Mouse (Mus musculus) limb, embryonic 12.5 days (tissue): Measurements from ENCODE around the gene Zfyve28. TPM values are rescaled to one million over a fixed set of nuclear protein-coding genes. Genes with fewer than 3 reads are reported as not detected.

Experiments
- ATAC-seq: fragments of 200-750 bp; cut with Nextera tagmentation; 2 replicates; pipeline ENCODE4 v1.8.0; 2017; ENCODE audit warnings: low read depth, moderate TSS enrichment; ENCODE audit not compliant: insufficient number of reproducible peaks, insufficient read depth, low FRiP score, low TSS enrichment
- H3K27ac ChIP-seq: fragments of 300-500 bp; sonication (generic); 2 replicates; pipeline ENCODE4 v1.5.1; 2016; ENCODE audit warnings: mild to moderate bottlenecking, moderate library complexity
- H3K27me3 ChIP-seq: fragments of 300-500 bp; sonication (generic); 2 replicates; pipeline ENCODE4 v1.6.1; 2016; ENCODE audit warnings: mild to moderate bottlenecking, moderate library complexity
- H3K36me3 ChIP-seq: fragments of 300-500 bp; sonication (generic); 2 replicates; pipeline ENCODE4 v1.6.1; 2016; ENCODE audit warnings: mild to moderate bottlenecking, moderate library complexity
- H3K4me1 ChIP-seq: fragments of 300-500 bp; sonication (generic); replicated peaks from 2 replicates; pipeline ENCODE4 v1.6.1; 2016
- H3K4me2 ChIP-seq: fragments of 300-500 bp; sonication (generic); 2 replicates; pipeline ENCODE4 v1.6.1; 2016; ENCODE audit warnings: mild to moderate bottlenecking, moderate library complexity
- H3K4me3 ChIP-seq: fragments of 300-500 bp; sonication (generic); replicated peaks from 2 replicates; pipeline ENCODE4 v1.5.1; 2016; ENCODE audit warnings: mild to moderate bottlenecking
- H3K9ac ChIP-seq: fragments of 300-500 bp; sonication (generic); replicated peaks from 2 replicates; pipeline ENCODE4 v1.6.1; 2016; ENCODE audit warnings: mild to moderate bottlenecking, moderate library complexity
- H3K9me3 ChIP-seq: fragments of 300-500 bp; sonication (generic); 2 replicates; pipeline ENCODE4 v1.6.1; 2016; ENCODE audit warnings: mild to moderate bottlenecking, moderate library complexity
- WGBS: fragments of 180-500 bp; shearing (Covaris S2); methylation state at CpG from one replicate; pipeline ENCODE4 v1.1.7; 2016; 5-methylcytosine and 5-hydroxymethylcytosine counted together
- polyA plus RNA-seq: library from polyadenylated mRNA; unstranded; fragments of >200 nt; fragmentation: Nextera tagmentation; extraction: Ambion mirVana; gene quantifications from 2 replicates; pipeline ENCODE4 v1.2.1, GENCODE M21; 2016

Zfyve28 gene
- polyA plus RNA-seq, 1 experiment from 2014 or later: 2.0 TPM

- Histone ChIP-seq H3K27ac (no peak overlapping the region), H3K9me3 (no peaks in the 10 kb centered on the region), H3K27me3 (no peaks in the 10 kb centered on the region), H3K36me3 (no peaks in the 10 kb centered on the region), H3K4me3 (no peak overlapping the region), H3K9ac (no peak overlapping the region), H3K4me2 (no peak overlapping the region), H3K4me1 (no peaks in the 10 kb centered on the region)
- ATAC-seq: no peak
- WGBS: 76% methylated on average over 2 of the region's 2 CpGs
Measured at GRCm38 (mm10) chr5:34319491-34320034, 31.3 kb upstream of the Zfyve28 start.

- Histone ChIP-seq H3K4me1 (no peaks in the 10 kb centered on the region), H3K4me2 (no peak overlapping the region), H3K9me3 (no peaks in the 10 kb centered on the region), H3K27ac (no peak overlapping the region), H3K36me3 (no peaks in the 10 kb centered on the region), H3K4me3 (no peak overlapping the region), H3K27me3 (0 out of 2 replicates have a peak, but pooled peaks cover 3% of the 10 kb centered on the region), H3K9ac (no peak overlapping the region)
- ATAC-seq: no peak
- 82% methylated on average over 3 of the region's 3 CpGs for WGBS
Measured at GRCm38 (mm10) chr5:34309016-34309415, 20.8 kb upstream of the Zfyve28 start.

- WGBS: 85% methylated on average over 7 of the region's 7 CpGs
- Histone ChIP-seq H3K9me3 (no peaks in the 10 kb centered on the region), H3K4me3 (no peak overlapping the region), H3K4me2 (no peak overlapping the region), H3K9ac (no peak overlapping the region), H3K36me3 (no peaks in the 10 kb centered on the region), H3K27ac (no peak overlapping the region), H3K4me1 (no peaks in the 10 kb centered on the region), H3K27me3 (0 out of 2 replicates have a peak, but pooled peaks cover 4% of the 10 kb centered on the region)
- no peak for ATAC-seq
Measured at GRCm38 (mm10) chr5:34302377-34302776, 14.1 kb upstream of the Zfyve28 start.

- Histone ChIP-seq H3K9me3 (no peaks in the 10 kb centered on the region), H3K9ac (no peak overlapping the region), H3K4me2 (no peak overlapping the region), H3K4me1 (no peaks in the 10 kb centered on the region), H3K27me3 (0 out of 2 replicates have a peak, but pooled peaks cover 4% of the 10 kb centered on the region), H3K36me3 (no peaks in the 10 kb centered on the region), H3K4me3 (no peak overlapping the region), H3K27ac (no peak overlapping the region)
- WGBS: 81% methylated on average over 10 of the region's 10 CpGs
- ATAC-seq: no peak
Measured at GRCm38 (mm10) chr5:34298937-34299535, 10.8 kb upstream of the Zfyve28 start.

GRCm38 (mm10) chr5:34298061-34298460 lies 9.8 kb upstream of the Zfyve28 start:
- Histone ChIP-seq H3K27me3 (0 out of 2 replicates have a peak, but pooled peaks cover 4% of the 10 kb centered on the region), H3K36me3 (no peaks in the 10 kb centered on the region), H3K9ac (no peak overlapping the region), H3K4me3 (no peak overlapping the region), H3K4me2 (no peak overlapping the region), H3K4me1 (no peaks in the 10 kb centered on the region), H3K27ac (no peak overlapping the region), H3K9me3 (no peaks in the 10 kb centered on the region)
- ATAC-seq: no peak
- 32% methylated on average over 4 of the region's 4 CpGs for WGBS

GRCm38 (mm10) chr5:34295141-34295540 lies 6.9 kb upstream of the Zfyve28 start:
- 85% methylated on average over 2 of the region's 2 CpGs for WGBS
- Histone ChIP-seq H3K4me1 (no peaks in the 10 kb centered on the region), H3K4me3 (no peak overlapping the region), H3K4me2 (no peak overlapping the region), H3K9me3 (no peaks in the 10 kb centered on the region), H3K27ac (no peak overlapping the region), H3K36me3 (no peaks in the 10 kb centered on the region), H3K9ac (no peak overlapping the region), H3K27me3 (peaks cover 21% of the 10 kb centered on the region)
- ATAC-seq: no peak

GRCm38 (mm10) chr5:34294696-34295095 lies 6.4 kb upstream of the Zfyve28 start:
- Histone ChIP-seq H3K9me3 (no peaks in the 10 kb centered on the region), H3K36me3 (no peaks in the 10 kb centered on the region), H3K4me3 (no peak overlapping the region), H3K9ac (no peak overlapping the region), H3K4me2 (no peak overlapping the region), H3K4me1 (no peaks in the 10 kb centered on the region), H3K27me3 (peaks cover 25% of the 10 kb centered on the region), H3K27ac (no peak overlapping the region)
- 50% methylated on average over 2 of the region's 2 CpGs for WGBS
- no peak for ATAC-seq

- 79% methylated on average over 6 of the region's 6 CpGs for WGBS
- Histone ChIP-seq H3K9me3 (no peaks in the 10 kb centered on the region), H3K4me3 (no peak overlapping the region), H3K27ac (no peak overlapping the region), H3K4me2 (no peak overlapping the region), H3K36me3 (no peaks in the 10 kb centered on the region), H3K27me3 (peaks cover 35% of the 10 kb centered on the region), H3K9ac (no peak overlapping the region), H3K4me1 (peaks cover 4% of the 10 kb centered on the region; the same call in 1 of the 2 replicates)
- ATAC-seq: no peak
Measured at GRCm38 (mm10) chr5:34293363-34293762, 5.1 kb upstream of the Zfyve28 start.

GRCm38 (mm10) chr5:34289286-34289685 lies 1.0 kb upstream of the Zfyve28 start:
- 62% methylated on average over 2 of the region's 2 CpGs for WGBS
- no peak overlapping the region for H3K27ac ChIP-seq
- H3K27me3 ChIP-seq: peaks cover 74% of the 10 kb centered on the region
- H3K9ac ChIP-seq: no peak overlapping the region
- H3K4me1 ChIP-seq: peaks cover 19% of the 10 kb centered on the region
- H3K9me3 ChIP-seq: no peaks in the 10 kb centered on the region
- no peak overlapping the region for H3K4me3 ChIP-seq
- H3K36me3 ChIP-seq: no peaks in the 10 kb centered on the region
- ATAC-seq: no peak
- H3K4me2 ChIP-seq: no peak overlapping the region

- Histone ChIP-seq H3K36me3 (no peaks in the 10 kb centered on the region), H3K9me3 (no peaks in the 10 kb centered on the region), H3K4me3 (peak overlapping the region; percentile 74), H3K9ac (peak overlapping the region; percentile 51), H3K4me2 (peak overlapping the region; percentile 95), H3K27me3 (peaks cover 88% of the 10 kb centered on the region), H3K4me1 (peaks cover 24% of the 10 kb centered on the region), H3K27ac (no peak overlapping the region)
- ATAC-seq: no peak
- 2% methylated on average over 18 of the region's 18 CpGs for WGBS
Measured at GRCm38 (mm10) chr5:34287838-34288145, 457 bp downstream of the Zfyve28 start.

- H3K9me3 ChIP-seq: no peaks in the 10 kb centered on the region
- H3K36me3 ChIP-seq: no peaks in the 10 kb centered on the region
- peak overlapping the region; percentile 95 for H3K4me2 ChIP-seq
- no peak overlapping the region for H3K27ac ChIP-seq
- H3K27me3 ChIP-seq: peaks cover 93% of the 10 kb centered on the region
- H3K4me1 ChIP-seq: peaks cover 27% of the 10 kb centered on the region
- 0 out of 2 replicates have a peak overlapping the region, but pooled peaks have one; percentile 23 for H3K9ac ChIP-seq
- no peak for ATAC-seq
- WGBS: 2% methylated on average over 54 of the region's 54 CpGs
- H3K4me3 ChIP-seq: peak overlapping the region; percentile 74
Measured at GRCm38 (mm10) chr5:34287001-34287837, 1.0 kb downstream of the Zfyve28 start.
